Comparison of ENCODE assay signal across 7 mouse cellular contexts in genomic region chr6:47672741-47673140, GRCm38 (mm10).
DNase-seq lines count a peak whose midpoint lies in the region; ATAC-seq and TF ChIP-seq lines count a peak whose summit lies in the region.
"Not testable (repeated sequence)": the region's sequence is repeated elsewhere in the genome, so short reads cannot be mapped to it uniquely, and the experiment has no call there.

No protein-coding gene starts in this region.

- H3K9ac ChIP-seq in forebrain, embryonic 15.5 days (replicated peaks); kidney, postnatal 0 days (ENCODE audit: low read depth, low read length); limb, embryonic 12.5 days (replicated peaks); midbrain, embryonic 14.5 days (replicated peaks; ENCODE audit: low read length): not testable (repeated sequence)

- H3K9me3 ChIP-seq in forebrain, embryonic 15.5 days; kidney, postnatal 0 days (replicated peaks; ENCODE audit: low read length); limb, embryonic 12.5 days; midbrain, embryonic 14.5 days (ENCODE audit: control insufficient read depth, low read length): not testable (repeated sequence)

- not testable (repeated sequence) for ATAC-seq in forebrain, embryonic 15.5 days (replicated peaks); kidney, postnatal 0 days (replicated peaks; ENCODE audit: low FRiP score, low read depth); limb, embryonic 12.5 days (ENCODE audit: insufficient number of reproducible peaks, insufficient read depth, low FRiP score, low TSS enrichment, low read depth); midbrain, embryonic 14.5 days (ENCODE audit: low FRiP score, low TSS enrichment)

- intact Hi-C loops in heart, postnatal 14 days (cut with DNase I): not testable (repeated sequence)

- TF ChIP-seq CTCF in kidney, postnatal 0 days (IDR thresholded peaks at IDR 0.05; ENCODE audit: low read depth): not testable (repeated sequence)

- 27% methylated on average over 11 of the region's 33 CpGs for WGBS in forebrain, embryonic 15.5 days
- 0% methylated on average over 5 of the region's 33 CpGs for WGBS in kidney, postnatal 0 days
- 11% methylated on average over 15 of the region's 33 CpGs for WGBS in limb, embryonic 12.5 days
- 9% methylated on average over 8 of the region's 33 CpGs for WGBS in midbrain, embryonic 14.5 days

- H3K4me2 ChIP-seq in forebrain, embryonic 15.5 days (replicated peaks): peak overlapping the region; percentile 40
- H3K4me2 ChIP-seq in kidney, postnatal 0 days (ENCODE audit: low read length): peak overlapping the region; percentile 30; the same call in 1 of the 2 replicates
- H3K4me2 ChIP-seq in limb, embryonic 12.5 days: peak overlapping the region; percentile 54
- peak overlapping the region; percentile 33 for H3K4me2 ChIP-seq in midbrain, embryonic 14.5 days (ENCODE audit: low read length)

- H3K27me3 ChIP-seq in forebrain, embryonic 15.5 days; kidney, postnatal 0 days (ENCODE audit: insufficient read depth, low read length); limb, embryonic 12.5 days; midbrain, embryonic 14.5 days (ENCODE audit: control insufficient read depth, insufficient read depth, low read length): not testable (repeated sequence)

- H3K36me3 ChIP-seq in forebrain, embryonic 15.5 days; kidney, postnatal 0 days (ENCODE audit: insufficient read depth, low read length); limb, embryonic 12.5 days; midbrain, embryonic 14.5 days (ENCODE audit: control insufficient read depth, insufficient read depth, low read length): not testable (repeated sequence)

- peak; percentile 86 for DNase-seq in cerebellum, adult 11-12 months
- peak; percentile 12 to 28 for DNase-seq in heart, postnatal 14 days
- not testable (repeated sequence) for DNase-seq in kidney, postnatal 0 days (ENCODE audit: low spot score); midbrain, embryonic 14.5 days
- DNase-seq in spleen, postnatal 36 days (ENCODE audit: low spot score in 2 of 2): peak; percentile 29 to 40

- peak overlapping the region; percentile 38 for H3K4me3 ChIP-seq in forebrain, embryonic 15.5 days
- 0 out of 2 replicates have a peak overlapping the region, but pooled peaks have one; percentile 17 for H3K4me3 ChIP-seq in kidney, postnatal 0 days (replicated peaks; ENCODE audit: low read depth, low read length)
- peak overlapping the region; percentile 40 for H3K4me3 ChIP-seq in limb, embryonic 12.5 days (replicated peaks)
- 0 out of 2 replicates have a peak overlapping the region, but pooled peaks have one; percentile 24 for H3K4me3 ChIP-seq in midbrain, embryonic 14.5 days (replicated peaks; ENCODE audit: low read depth, low read length)

- H3K4me1 ChIP-seq in forebrain, embryonic 15.5 days; kidney, postnatal 0 days (replicated peaks; ENCODE audit: insufficient read depth, low read length); limb, embryonic 12.5 days (replicated peaks); midbrain, embryonic 14.5 days (ENCODE audit: control insufficient read depth, insufficient read depth, low read length): not testable (repeated sequence)

- H3K27ac ChIP-seq in forebrain, embryonic 15.5 days (replicated peaks); kidney, postnatal 0 days; limb, embryonic 12.5 days; midbrain, embryonic 14.5 days (replicated peaks; ENCODE audit: low read depth, low read length): not testable (repeated sequence)
